Mouse (Mus musculus) limb, embryonic 14.5 days (tissue): Measurements from ENCODE around the gene Ctsd. TPM values are rescaled to one million over a fixed set of nuclear protein-coding genes. Genes with fewer than 3 reads are reported as not detected.
"Not testable (repeated sequence)": the region's sequence is repeated elsewhere in the genome, so short reads cannot be mapped to it uniquely, and the experiment has no call there.

Source experiments
- ATAC-seq: fragments of 200-750 bp; cut with Nextera tagmentation; 2 replicates; pipeline ENCODE4 v1.8.0; 2017; ENCODE audit warnings: low read depth, moderate number of reproducible peaks, moderate TSS enrichment; ENCODE audit not compliant: low FRiP score
- DNase-seq: peaks from one replicate; pipeline ENCODE4 v3.0.0-alpha.2; 2015; ENCODE audit warnings: low spot score
- H3K27ac ChIP-seq: fragments of 300-500 bp; sonication (generic); replicated peaks from 2 replicates; pipeline ENCODE4 v1.5.1; 2014; ENCODE audit warnings: low read depth, mild to moderate bottlenecking, low read length, moderate library complexity, mixed read lengths
- H3K27me3 ChIP-seq: fragments of 300-500 bp; sonication (generic); 2 replicates; pipeline ENCODE4 v1.6.1; 2014; ENCODE audit warnings: low read length, mixed read lengths; ENCODE audit not compliant: control insufficient read depth, insufficient read depth
- H3K36me3 ChIP-seq: fragments of 300-500 bp; sonication (generic); 2 replicates; pipeline ENCODE4 v1.6.1; 2014; ENCODE audit warnings: mild to moderate bottlenecking, low read length, moderate library complexity, mixed read lengths; ENCODE audit not compliant: control insufficient read depth, insufficient read depth
- H3K4me1 ChIP-seq: fragments of 300-500 bp; sonication (generic); 2 replicates; pipeline ENCODE4 v1.6.1; 2014; ENCODE audit warnings: antibody characterized with exemption, low read length, mixed read lengths; ENCODE audit not compliant: control insufficient read depth, insufficient read depth
- H3K4me2 ChIP-seq: fragments of 300-500 bp; sonication (generic); replicated peaks from 2 replicates; pipeline ENCODE4 v1.6.1; 2014; ENCODE audit warnings: low read depth, mild to moderate bottlenecking, low read length, moderate library complexity; ENCODE audit not compliant: severe bottlenecking
- H3K4me3 ChIP-seq: fragments of 300-500 bp; sonication (generic); replicated peaks from 2 replicates; pipeline ENCODE4 v1.5.1; 2014; ENCODE audit warnings: low read length
- H3K9ac ChIP-seq: fragments of 300-500 bp; sonication (generic); 2 replicates; pipeline ENCODE4 v1.6.1; 2014; ENCODE audit warnings: mild to moderate bottlenecking, low read depth, low read length, moderate library complexity; ENCODE audit not compliant: severe bottlenecking
- H3K9me3 ChIP-seq: fragments of 300-500 bp; sonication (generic); 2 replicates; pipeline ENCODE4 v1.6.1; 2016; ENCODE audit warnings: low read length; ENCODE audit not compliant: control insufficient read depth
- POLR2A ChIP-seq: fragments of 200-500 bp; IDR thresholded peaks from 2 replicates; pipeline ENCODE4 v1.8.0; 2012; ENCODE audit warnings: inconsistent platforms, mild to moderate bottlenecking, moderate library complexity, borderline replicate concordance; ENCODE audit not compliant: insufficient read depth, insufficient read length; ENCODE audit errors: extremely low read depth
- WGBS: fragments of 180-500 bp; shearing (Covaris S2); extraction: QIAGEN DNeasy Blood & Tissue Kit; methylation state at CpG from one replicate; pipeline ENCODE4 v1.1.7; 2014; 5-methylcytosine and 5-hydroxymethylcytosine counted together
- polyA plus RNA-seq, 2 experiments: library from polyadenylated mRNA; depleted of rRNA in 1 of 2; stranded (reverse) in 1 of 2; unstranded in 1 of 2; fragments of >200 nt; fragmentation: Nextera tagmentation in 1 of 2; extraction: Ambion mirVana in 1 of 2; gene quantifications; 2 replicates each; pipeline versions ENCODE4 v1.2.1 to v1.2.3; 2012 to 2014

Ctsd gene
- polyA plus RNA-seq, 2 experiments = 237 to 334 TPM

DNA sequence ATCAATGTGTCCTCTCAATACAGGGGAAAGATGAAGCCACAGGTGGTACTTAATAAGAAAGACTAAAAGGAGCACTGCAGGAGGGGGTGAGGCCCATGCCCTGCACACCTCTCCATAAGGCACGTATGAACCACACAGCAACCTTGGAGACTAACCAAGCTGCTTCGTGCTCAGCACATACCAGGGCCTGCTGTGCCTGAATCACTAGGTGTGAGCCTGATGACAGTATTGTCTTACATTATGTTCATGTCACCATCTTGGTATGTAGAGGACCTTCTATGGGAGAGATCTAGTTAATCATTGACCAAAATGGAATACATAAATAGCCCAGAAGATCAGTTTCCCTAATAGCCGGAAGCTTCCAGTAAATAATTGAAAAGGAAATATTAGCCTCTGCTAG is 21.8 kb upstream of the Ctsd start:
- Histone ChIP-seq H3K4me1 (no peaks in the 10 kb centered on the region), H3K4me3 (no peak overlapping the region), H3K27me3 (no peaks in the 10 kb centered on the region), H3K27ac (no peak overlapping the region), H3K4me2 (no peak overlapping the region), H3K9me3 (no peaks in the 10 kb centered on the region), H3K9ac (no peak overlapping the region), H3K36me3 (no peaks in the 10 kb centered on the region)
- DNase-seq (no peak), ATAC-seq (no peak)
- TF ChIP-seq POLR2A = no peak
- 83% methylated on average over 3 of the region's 3 CpGs for WGBS

- DNase-seq = no peak
These were observed 20.8 kb upstream of the Ctsd start for GRCm38 (mm10) chr7:142408686-142409085.

GRCm38 (mm10) chr7:142407935-142408334 is 20.1 kb upstream of the Ctsd start:
- Histone ChIP-seq H3K27me3 (no peaks in the 10 kb centered on the region), H3K36me3 (no peaks in the 10 kb centered on the region), H3K27ac (no peak overlapping the region), H3K4me1 (no peaks in the 10 kb centered on the region), H3K4me2 (no peak overlapping the region), H3K9me3 (no peaks in the 10 kb centered on the region), H3K4me3 (no peak overlapping the region), H3K9ac (no peak overlapping the region)
- DNase-seq = no peak
- 68% methylated on average over 4 of the region's 4 CpGs for WGBS
- TF ChIP-seq POLR2A = no peak
- ATAC-seq = no peak

More at GRCm38 (mm10) chr7:142408686-142409085, 20.8 kb upstream of the Ctsd start:
- Histone ChIP-seq H3K27ac (no peak overlapping the region), H3K4me1 (no peaks in the 10 kb centered on the region), H3K4me3 (no peak overlapping the region), H3K9me3 (no peaks in the 10 kb centered on the region), H3K27me3 (no peaks in the 10 kb centered on the region), H3K36me3 (no peaks in the 10 kb centered on the region), H3K9ac (no peak overlapping the region), H3K4me2 (no peak overlapping the region)
- no peak for TF ChIP-seq POLR2A
- WGBS = 91% methylated on average over 8 of the region's 8 CpGs
- no peak for ATAC-seq

DNA sequence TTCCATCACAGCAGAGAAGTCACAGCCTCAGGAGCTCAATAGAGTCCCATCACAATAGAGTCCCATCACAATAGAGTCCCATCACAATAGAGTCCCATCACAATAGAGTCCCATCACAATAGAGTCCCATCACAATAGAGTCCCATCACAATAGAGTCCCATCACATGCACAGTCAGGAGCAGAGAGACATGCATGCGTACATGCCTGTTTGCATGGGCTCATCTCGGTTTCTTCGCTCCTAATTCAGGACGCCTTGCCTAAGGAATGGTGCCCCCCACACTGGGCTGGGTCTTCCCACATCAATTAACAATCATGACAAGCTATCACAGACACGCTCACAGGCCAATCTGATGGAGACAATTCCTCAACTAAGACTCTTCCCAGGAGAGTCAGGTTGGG is 17.3 kb upstream of the Ctsd start:
- not testable (repeated sequence) for H3K9ac ChIP-seq, H3K27ac ChIP-seq, H3K4me3 ChIP-seq, H3K36me3 ChIP-seq, H3K4me2 ChIP-seq, H3K4me1 ChIP-seq, H3K27me3 ChIP-seq, H3K9me3 ChIP-seq, ATAC-seq, DNase-seq
- WGBS = 89% methylated on average over 5 of the region's 5 CpGs

DNA sequence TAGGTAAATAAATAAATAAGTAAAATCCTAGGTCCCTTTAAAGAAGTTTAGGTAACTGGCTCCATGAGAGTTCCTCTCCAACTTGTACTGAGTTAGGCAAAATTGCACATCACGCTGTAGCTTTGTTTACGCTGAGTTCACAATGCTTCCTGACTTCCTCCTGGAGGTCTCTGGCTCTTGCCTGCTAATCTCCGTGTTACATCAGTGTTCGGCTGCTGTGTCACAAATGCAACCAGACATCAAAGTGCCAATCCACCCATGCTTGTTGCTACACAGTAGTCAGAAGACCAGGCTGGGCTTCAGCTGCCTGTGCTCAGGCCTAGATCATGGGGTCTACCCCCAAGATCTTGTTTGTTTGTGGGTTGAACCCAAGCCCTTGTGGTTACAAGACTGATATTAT is 15.8 kb upstream of the Ctsd start:
- Histone ChIP-seq H3K27ac (no peak overlapping the region), H3K4me1 (no peaks in the 10 kb centered on the region), H3K4me3 (no peak overlapping the region), H3K4me2 (no peak overlapping the region), H3K9ac (no peak overlapping the region), H3K9me3 (no peaks in the 10 kb centered on the region), H3K27me3 (no peaks in the 10 kb centered on the region), H3K36me3 (no peaks in the 10 kb centered on the region)
- DNase-seq (no peak), ATAC-seq (no peak)
- TF ChIP-seq POLR2A = no peak
- 79% methylated on average over 4 of the region's 4 CpGs for WGBS

DNA sequence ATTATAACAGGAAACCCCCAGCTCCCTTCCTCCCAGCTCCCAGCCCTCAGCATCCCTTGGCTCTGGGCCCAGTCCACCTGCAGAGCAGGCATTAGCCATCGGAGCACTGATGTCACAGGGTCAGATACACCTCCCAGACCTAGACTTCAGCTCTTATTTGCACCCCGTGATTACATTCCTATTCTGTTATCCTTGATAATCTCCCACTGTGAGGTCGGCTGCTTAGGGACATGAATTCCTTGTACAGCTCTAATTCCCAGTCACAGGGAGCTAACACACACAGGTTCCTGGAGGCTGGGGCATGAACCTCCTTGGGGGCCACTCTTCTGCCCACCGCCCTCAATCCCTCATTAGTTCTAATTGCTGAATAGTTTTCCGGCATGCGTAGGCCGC is 12.9 kb upstream of the Ctsd start:
- Histone ChIP-seq H3K27ac (no peak overlapping the region), H3K4me2 (no peak overlapping the region), H3K36me3 (no peaks in the 10 kb centered on the region), H3K9ac (no peak overlapping the region), H3K9me3 (no peaks in the 10 kb centered on the region), H3K4me3 (no peak overlapping the region), H3K4me1 (no peaks in the 10 kb centered on the region), H3K27me3 (no peaks in the 10 kb centered on the region)
- 46% methylated on average over 7 of the region's 7 CpGs for WGBS
- TF ChIP-seq POLR2A = no peak
- no peak for DNase-seq
- ATAC-seq = no peak
